Mouse (Mus musculus) ovary, adult 18-20 months (tissue): Measurements from ENCODE around the gene Plekhb2.

Source experiments
- DNase-seq: peaks from one replicate; pipeline ENCODE4 v3.0.0; 2022; ENCODE audit warnings: low spot score, mixed read lengths

The Plekhb2 gene

GRCm38 (mm10) chr1:34849745-34850342 lies at the start of gene Plekhb2:
Plekhb2 (plus strand) TSS chr1:34849976.
- peak; percentile 77 for DNase-seq

- peak; percentile 72 for DNase-seq
Measured at GRCm38 (mm10) chr1:34801616-34802289, 48.0 kb upstream of the Plekhb2 start.

GRCm38 (mm10) chr1:34802290-34802642 lies 47.5 kb upstream of the Plekhb2 start:
- no peak for DNase-seq

- DNase-seq: no peak
Measured at GRCm38 (mm10) chr1:34804863-34805262, 44.9 kb upstream of the Plekhb2 start.

- no peak for DNase-seq
Measured at GRCm38 (mm10) chr1:34805931-34806520, 43.8 kb upstream of the Plekhb2 start.

- DNase-seq: no peak
Measured at GRCm38 (mm10) chr1:34808445-34808844, 41.3 kb upstream of the Plekhb2 start.

GRCm38 (mm10) chr1:34810293-34810692 lies 39.5 kb upstream of the Plekhb2 start:
- no peak for DNase-seq

- no peak for DNase-seq
Measured at GRCm38 (mm10) chr1:34811035-34811434, 38.7 kb upstream of the Plekhb2 start.

- DNase-seq: no peak
Measured at GRCm38 (mm10) chr1:34811581-34811980, 38.2 kb upstream of the Plekhb2 start.

GRCm38 (mm10) chr1:34812407-34813247 lies 37.1 kb upstream of the Plekhb2 start:
- DNase-seq: no peak

- no peak for DNase-seq
Measured at GRCm38 (mm10) chr1:34815843-34816242, 33.9 kb upstream of the Plekhb2 start.

GRCm38 (mm10) chr1:34819225-34819910 lies 30.4 kb upstream of the Plekhb2 start:
- DNase-seq: no peak

- no peak for DNase-seq
Measured at GRCm38 (mm10) chr1:34821411-34821810, 28.4 kb upstream of the Plekhb2 start.

GRCm38 (mm10) chr1:34822003-34822402 lies 27.8 kb upstream of the Plekhb2 start:
- no peak for DNase-seq

- DNase-seq: no peak
Measured at GRCm38 (mm10) chr1:34822746-34823145, 27.0 kb upstream of the Plekhb2 start.

GRCm38 (mm10) chr1:34823353-34823752 lies 26.4 kb upstream of the Plekhb2 start:
- no peak for DNase-seq

- no peak for DNase-seq
Measured at GRCm38 (mm10) chr1:34824208-34824607, 25.6 kb upstream of the Plekhb2 start.

- DNase-seq: no peak
Measured at GRCm38 (mm10) chr1:34825909-34826308, 23.9 kb upstream of the Plekhb2 start.

- no peak for DNase-seq
Measured at GRCm38 (mm10) chr1:34827900-34828299, 21.9 kb upstream of the Plekhb2 start.

- DNase-seq: no peak
Measured at GRCm38 (mm10) chr1:34828528-34829294, 21.1 kb upstream of the Plekhb2 start.

- DNase-seq: no peak
Measured at GRCm38 (mm10) chr1:34830934-34831333, 18.8 kb upstream of the Plekhb2 start.
